Mouse (Mus musculus): Measurements from ENCODE around the gene Olfr101. TPM values are rescaled to one million over a fixed set of nuclear protein-coding genes. Genes with fewer than 3 reads are reported as not detected.

Gene Olfr101
- polyA plus RNA-seq (2011; ENCODE audit: insufficient read depth, insufficient read length, low read depth, missing spikeins): not detected in 2 replicates

- no peak within 1 kb of the TSS for H3K4me3 ChIP-seq (ENCODE audit: low read depth, low read length)
- H3K9me3 ChIP-seq (replicated peaks; ENCODE audit: control insufficient read depth, insufficient read depth, low read length, poor library complexity, severe bottlenecking): no peaks in the 10 kb centered on the region
- H3K9ac ChIP-seq (ENCODE audit: low read depth, poor library complexity, severe bottlenecking): no peak within 1 kb of the TSS
- H3K27ac ChIP-seq (ENCODE audit: insufficient read depth, low read length): no peak within 1 kb of the TSS
- no peaks in the 10 kb centered on the region for H3K4me1 ChIP-seq (ENCODE audit: control insufficient read depth, insufficient read depth, low read length)
- H3K36me3 ChIP-seq (ENCODE audit: control insufficient read depth, insufficient read depth, low read length, poor library complexity, severe bottlenecking): no peaks in the 10 kb centered on the region
- no peaks in the 10 kb centered on the region for H3K27me3 ChIP-seq (ENCODE audit: control insufficient read depth, insufficient read depth, low read length, poor library complexity, severe bottlenecking)
- TF ChIP-seq POLR2A (IDR thresholded peaks at IDR 0.05; ENCODE audit: insufficient read depth, low read length): no peak
- TF ChIP-seq EP300 (IDR thresholded peaks at IDR 0.05; ENCODE audit: insufficient read depth, low read depth, low read length): no peak
- TF ChIP-seq CTCF (IDR thresholded peaks at IDR 0.05; ENCODE audit: low read depth, low read length): no peak
Observed at GRCm38 (mm10) chr17:37304213-37304612, at the start of gene Olfr101. Gene Olfr101 (minus strand): TSS chr17:37304313.

GRCm38 (mm10) chr17:37339598-37339997, 35.5 kb upstream of the Olfr101 start, which contains the start of gene Olfr103:
Gene Olfr103 (minus strand): TSS chr17:37339698.
- TF ChIP-seq EP300 (IDR thresholded peaks at IDR 0.05; ENCODE audit: insufficient read depth, low read depth, low read length): no peak
- no peak for TF ChIP-seq POLR2A (IDR thresholded peaks at IDR 0.05; ENCODE audit: insufficient read depth, low read length)
- no peak for TF ChIP-seq CTCF (IDR thresholded peaks at IDR 0.05; ENCODE audit: low read depth, low read length)
- H3K36me3 ChIP-seq (ENCODE audit: control insufficient read depth, insufficient read depth, low read length, poor library complexity, severe bottlenecking): no peaks in the 10 kb centered on the region
- no peak within 1 kb of the TSS for H3K9ac ChIP-seq (ENCODE audit: low read depth, poor library complexity, severe bottlenecking)
- H3K4me1 ChIP-seq (ENCODE audit: control insufficient read depth, insufficient read depth, low read length): no peaks in the 10 kb centered on the region
- H3K9me3 ChIP-seq (replicated peaks; ENCODE audit: control insufficient read depth, insufficient read depth, low read length, poor library complexity, severe bottlenecking): no peaks in the 10 kb centered on the region
- no peak within 1 kb of the TSS for H3K4me3 ChIP-seq (ENCODE audit: low read depth, low read length)
- H3K27me3 ChIP-seq (ENCODE audit: control insufficient read depth, insufficient read depth, low read length, poor library complexity, severe bottlenecking): no peaks in the 10 kb centered on the region
- no peak within 1 kb of the TSS for H3K27ac ChIP-seq (ENCODE audit: insufficient read depth, low read length)

- H3K4me3 ChIP-seq (ENCODE audit: low read depth, low read length): no peak within 1 kb of the TSS
- H3K36me3 ChIP-seq (ENCODE audit: control insufficient read depth, insufficient read depth, low read length, poor library complexity, severe bottlenecking): no peaks in the 10 kb centered on the region
- no peak within 1 kb of the TSS for H3K9ac ChIP-seq (ENCODE audit: low read depth, poor library complexity, severe bottlenecking)
- H3K27me3 ChIP-seq (ENCODE audit: control insufficient read depth, insufficient read depth, low read length, poor library complexity, severe bottlenecking): no peaks in the 10 kb centered on the region
- no peaks in the 10 kb centered on the region; the same call in 1 of the 2 replicates for H3K9me3 ChIP-seq (replicated peaks; ENCODE audit: control insufficient read depth, insufficient read depth, low read length, poor library complexity, severe bottlenecking)
- H3K4me1 ChIP-seq (ENCODE audit: control insufficient read depth, insufficient read depth, low read length): no peaks in the 10 kb centered on the region
- no peak within 1 kb of the TSS for H3K27ac ChIP-seq (ENCODE audit: insufficient read depth, low read length)
- TF ChIP-seq CTCF (IDR thresholded peaks at IDR 0.05; ENCODE audit: low read depth, low read length): no peak
- TF ChIP-seq EP300 (IDR thresholded peaks at IDR 0.05; ENCODE audit: insufficient read depth, low read depth, low read length): no peak
- TF ChIP-seq POLR2A (IDR thresholded peaks at IDR 0.05; ENCODE audit: insufficient read depth, low read length): no peak
Observed at GRCm38 (mm10) chr17:37316954-37317353, 12.8 kb upstream of the Olfr101 start, which contains the start of gene Olfr102. Gene Olfr102 (minus strand): TSS chr17:37317054.

- H3K9me3 ChIP-seq (replicated peaks; ENCODE audit: control insufficient read depth, insufficient read depth, low read length, poor library complexity, severe bottlenecking): no peaks in the 10 kb centered on the region
- H3K4me1 ChIP-seq (ENCODE audit: control insufficient read depth, insufficient read depth, low read length): no peaks in the 10 kb centered on the region
- no peaks in the 10 kb centered on the region for H3K27me3 ChIP-seq (ENCODE audit: control insufficient read depth, insufficient read depth, low read length, poor library complexity, severe bottlenecking)
- no peak overlapping the region for H3K27ac ChIP-seq (ENCODE audit: insufficient read depth, low read length)
- TF ChIP-seq EP300 (IDR thresholded peaks at IDR 0.05; ENCODE audit: insufficient read depth, low read depth, low read length) (no peak), CTCF (IDR thresholded peaks at IDR 0.05; ENCODE audit: low read depth, low read length) (no peak), POLR2A (IDR thresholded peaks at IDR 0.05; ENCODE audit: insufficient read depth, low read length) (no peak)
- no peaks in the 10 kb centered on the region for H3K36me3 ChIP-seq (ENCODE audit: control insufficient read depth, insufficient read depth, low read length, poor library complexity, severe bottlenecking)
- H3K9ac ChIP-seq (ENCODE audit: low read depth, poor library complexity, severe bottlenecking): no peak overlapping the region
- H3K4me3 ChIP-seq (ENCODE audit: low read depth, low read length): no peak overlapping the region
Observed at GRCm38 (mm10) chr17:37310146-37310699, 6.1 kb upstream of the Olfr101 start.

- no peaks in the 10 kb centered on the region for H3K9me3 ChIP-seq (replicated peaks; ENCODE audit: control insufficient read depth, insufficient read depth, low read length, poor library complexity, severe bottlenecking)
Observed at GRCm38 (mm10) chr17:37308483-37308882, 4.4 kb upstream of the Olfr101 start.

GRCm38 (mm10) chr17:37283360-37283759, 20.8 kb downstream of the Olfr101 start, which contains the start of gene Olfr99:
Gene Olfr99 (minus strand): TSS chr17:37283460.
- Histone ChIP-seq H3K4me3 (ENCODE audit: low read depth, low read length) (no peak within 1 kb of the TSS), H3K27me3 (ENCODE audit: control insufficient read depth, insufficient read depth, low read length, poor library complexity, severe bottlenecking) (no peaks in the 10 kb centered on the region), H3K36me3 (ENCODE audit: control insufficient read depth, insufficient read depth, low read length, poor library complexity, severe bottlenecking) (no peaks in the 10 kb centered on the region), H3K9me3 (replicated peaks; ENCODE audit: control insufficient read depth, insufficient read depth, low read length, poor library complexity, severe bottlenecking) (no peaks in the 10 kb centered on the region), H3K9ac (ENCODE audit: low read depth, poor library complexity, severe bottlenecking) (no peak within 1 kb of the TSS), H3K4me1 (ENCODE audit: control insufficient read depth, insufficient read depth, low read length) (no peaks in the 10 kb centered on the region), H3K27ac (ENCODE audit: insufficient read depth, low read length) (no peak within 1 kb of the TSS)
- TF ChIP-seq POLR2A (IDR thresholded peaks at IDR 0.05; ENCODE audit: insufficient read depth, low read length) (no peak), CTCF (IDR thresholded peaks at IDR 0.05; ENCODE audit: low read depth, low read length) (no peak), EP300 (IDR thresholded peaks at IDR 0.05; ENCODE audit: insufficient read depth, low read depth, low read length) (no peak)

More at GRCm38 (mm10) chr17:37308483-37308882, 4.4 kb upstream of the Olfr101 start:
- no peaks in the 10 kb centered on the region for H3K27me3 ChIP-seq (ENCODE audit: control insufficient read depth, insufficient read depth, low read length, poor library complexity, severe bottlenecking)
- no peak overlapping the region for H3K27ac ChIP-seq (ENCODE audit: insufficient read depth, low read length)
- no peaks in the 10 kb centered on the region for H3K36me3 ChIP-seq (ENCODE audit: control insufficient read depth, insufficient read depth, low read length, poor library complexity, severe bottlenecking)
- no peak overlapping the region for H3K9ac ChIP-seq (ENCODE audit: low read depth, poor library complexity, severe bottlenecking)
- H3K4me1 ChIP-seq (ENCODE audit: control insufficient read depth, insufficient read depth, low read length): no peaks in the 10 kb centered on the region
- no peak overlapping the region for H3K4me3 ChIP-seq (ENCODE audit: low read depth, low read length)
- TF ChIP-seq CTCF (IDR thresholded peaks at IDR 0.05; ENCODE audit: low read depth, low read length) (no peak), POLR2A (IDR thresholded peaks at IDR 0.05; ENCODE audit: insufficient read depth, low read length) (no peak), EP300 (IDR thresholded peaks at IDR 0.05; ENCODE audit: insufficient read depth, low read depth, low read length) (no peak)

Measured in ES-Bruce4 (cell line).